Mouse (Mus musculus) naive thymus-derived CD4-positive, alpha-beta T cell, adult 2 months (primary cell): Measurements from ENCODE around the gene Pank4.

Source experiments
- DNase-seq: peaks from one replicate; pipeline ENCODE4 v3.0.0-alpha.2; 2011; ENCODE audit warnings: low read depth

Pank4 gene

GRCm38 (mm10) chr4:154943323-154944039 lies 20.4 kb upstream of the Pank4 start:
- no peak for DNase-seq

- DNase-seq = peak; percentile 94
Observed at GRCm38 (mm10) chr4:154944121-154944590, 19.8 kb upstream of the Pank4 start.

- DNase-seq = no peak
Observed at GRCm38 (mm10) chr4:154946319-154946718, 17.6 kb upstream of the Pank4 start.

- no peak for DNase-seq
Observed at GRCm38 (mm10) chr4:154948066-154948939, 15.6 kb upstream of the Pank4 start.

GRCm38 (mm10) chr4:154948940-154949588 lies 14.9 kb upstream of the Pank4 start:
- no peak for DNase-seq

GRCm38 (mm10) chr4:154949589-154949982 lies 14.3 kb upstream of the Pank4 start:
- no peak for DNase-seq

- no peak for DNase-seq
Observed at GRCm38 (mm10) chr4:154952461-154953241, 11.3 kb upstream of the Pank4 start.

GRCm38 (mm10) chr4:154956604-154957003 lies 7.3 kb upstream of the Pank4 start:
- DNase-seq = no peak

DNA sequence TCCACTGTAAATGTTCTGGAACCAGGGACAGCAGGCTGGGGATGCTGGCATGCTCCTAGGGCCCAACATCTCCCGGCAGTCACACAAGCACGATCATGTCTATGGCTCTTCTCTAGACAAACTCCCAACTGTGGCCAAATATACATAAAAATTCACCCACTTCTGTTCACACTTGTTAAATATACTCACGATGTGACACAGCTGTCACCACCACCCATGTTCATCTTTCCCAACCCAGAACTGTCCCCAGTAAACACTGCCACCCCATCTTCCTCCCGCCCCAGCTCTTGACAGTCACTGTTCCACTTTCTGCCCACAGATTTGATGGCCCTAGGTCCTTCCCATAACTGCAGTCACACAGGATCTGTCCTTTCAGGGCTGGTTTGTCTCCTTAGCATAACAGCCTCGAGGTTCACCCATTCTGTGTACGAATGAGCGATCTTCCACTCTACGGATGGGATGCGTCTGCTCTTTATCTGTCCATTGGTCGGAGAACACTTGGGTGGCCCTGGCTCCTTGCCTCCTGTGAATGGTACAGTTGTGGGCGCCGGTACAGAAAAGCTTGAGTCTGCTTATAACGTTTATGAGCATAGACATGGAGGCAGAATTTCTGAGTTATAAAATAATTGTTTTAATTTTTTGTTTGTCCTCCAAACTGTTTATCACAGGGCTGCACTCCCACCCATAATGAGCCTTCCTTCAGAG lies 6.5 kb upstream of the Pank4 start:
- no peak for DNase-seq

DNA sequence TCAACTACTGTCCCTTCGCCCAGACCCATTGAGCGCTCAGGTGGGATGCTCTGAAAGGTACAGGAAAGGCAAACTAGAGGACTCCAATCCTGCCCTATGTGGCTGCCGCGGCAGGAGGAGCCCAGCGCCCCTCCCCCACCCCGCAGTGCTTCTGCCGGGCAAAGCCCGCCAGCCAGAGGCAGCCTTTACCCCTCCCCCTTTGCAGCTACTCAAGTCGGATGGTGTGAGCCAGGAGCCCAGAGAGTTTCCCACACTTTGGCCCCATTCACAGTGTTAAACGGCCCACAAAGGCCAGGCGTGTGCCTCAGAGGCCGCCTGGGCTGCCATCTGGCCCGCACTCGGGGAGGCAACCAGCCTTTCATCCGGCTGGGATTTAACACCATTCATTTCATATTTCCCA lies 5.8 kb upstream of the Pank4 start:
- DNase-seq = no peak

- no peak for DNase-seq
Observed at GRCm38 (mm10) chr4:154958621-154959020, 5.3 kb upstream of the Pank4 start.

GRCm38 (mm10) chr4:154960021-154960689 lies 3.8 kb upstream of the Pank4 start:
- DNase-seq = no peak

GRCm38 (mm10) chr4:154960690-154961225 lies 3.2 kb upstream of the Pank4 start, which contains the start of gene Hes5:
Gene Hes5 (plus strand): TSS chr4:154960923.
- DNase-seq = peak; percentile 61

DNA sequence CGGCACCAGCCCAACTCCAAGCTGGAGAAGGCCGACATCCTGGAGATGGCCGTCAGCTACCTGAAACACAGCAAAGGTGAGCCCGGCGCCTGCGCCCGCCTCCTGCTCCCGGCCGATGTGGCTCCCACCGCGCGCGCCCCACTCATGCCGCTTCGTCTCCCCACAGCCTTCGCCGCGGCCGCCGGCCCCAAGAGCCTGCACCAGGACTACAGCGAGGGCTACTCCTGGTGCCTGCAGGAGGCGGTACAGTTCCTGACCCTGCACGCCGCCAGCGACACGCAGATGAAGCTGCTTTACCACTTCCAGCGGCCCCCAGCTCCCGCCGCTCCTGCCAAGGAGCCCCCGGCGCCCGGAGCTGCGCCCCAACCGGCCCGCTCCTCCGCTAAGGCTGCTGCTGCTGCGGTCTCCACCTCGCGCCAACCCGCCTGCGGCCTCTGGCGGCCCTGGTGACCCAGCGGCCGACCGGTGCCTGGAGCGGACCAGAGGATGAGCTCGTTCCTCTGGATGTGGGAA lies 2.6 kb upstream of the Pank4 start:
- peak; percentile 61 for DNase-seq

- DNase-seq = peak; percentile 69
Observed at GRCm38 (mm10) chr4:154961911-154962310, 2.0 kb upstream of the Pank4 start.

- DNase-seq = no peak
Observed at GRCm38 (mm10) chr4:154962683-154963082, 1.2 kb upstream of the Pank4 start.

DNA sequence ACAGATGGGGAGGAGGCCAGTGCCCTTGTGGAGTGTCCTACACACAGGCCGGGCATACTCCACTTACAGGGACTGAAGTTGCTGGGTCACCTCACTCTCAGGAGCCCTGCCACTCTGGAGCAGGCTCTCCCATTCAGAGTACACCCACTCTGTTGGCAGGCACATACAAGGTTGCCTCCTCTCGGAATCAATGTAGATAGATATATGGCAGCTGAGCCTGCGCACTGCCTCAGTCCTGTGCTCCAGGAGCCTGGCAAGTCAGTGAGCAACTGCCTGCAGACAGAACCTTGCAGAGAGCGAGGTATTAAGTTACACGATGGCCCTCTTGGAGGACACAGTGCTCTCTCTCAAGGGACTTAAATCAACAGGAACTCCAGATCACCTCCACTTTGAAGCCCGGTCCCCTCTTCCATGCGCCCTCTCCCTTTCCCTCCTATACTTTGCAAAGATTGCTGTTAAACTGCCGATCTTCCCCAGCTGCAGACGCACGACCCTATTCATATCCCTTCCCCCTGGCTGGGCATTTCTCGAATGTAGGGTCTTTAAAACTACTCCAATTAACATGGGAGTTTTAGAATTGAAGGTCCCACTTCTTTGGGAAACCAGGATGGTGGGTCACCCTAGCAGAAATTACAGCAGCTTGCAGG lies 610 bp upstream of the Pank4 start:
- DNase-seq = no peak

- DNase-seq = peak; percentile 70
Observed at GRCm38 (mm10) chr4:154964581-154965235, 785 bp downstream of the Pank4 start.

DNA sequence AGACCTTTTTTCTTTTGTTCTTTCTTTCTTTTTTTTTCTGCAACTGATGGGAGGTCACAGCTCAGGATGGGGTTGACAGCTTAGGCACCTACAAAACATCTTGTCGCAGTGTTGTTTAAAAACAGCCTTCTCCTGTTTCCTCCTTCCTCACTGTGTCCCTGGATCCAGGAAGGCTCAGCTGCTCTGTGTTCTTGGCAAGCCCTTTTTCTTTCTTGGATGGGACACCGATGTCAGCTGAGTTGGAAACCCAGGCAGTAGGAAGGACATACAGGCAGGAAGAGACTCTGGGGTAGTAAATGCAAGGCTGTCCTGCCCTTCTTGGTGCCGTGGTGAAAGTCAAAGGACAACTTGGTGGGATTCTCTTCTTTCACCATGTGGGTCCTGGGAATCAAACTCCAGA lies 1.9 kb downstream of the Pank4 start:
- no peak for DNase-seq
